Comparison of ENCODE assay signal across 27 mouse cellular contexts in the genomic region with DNA sequence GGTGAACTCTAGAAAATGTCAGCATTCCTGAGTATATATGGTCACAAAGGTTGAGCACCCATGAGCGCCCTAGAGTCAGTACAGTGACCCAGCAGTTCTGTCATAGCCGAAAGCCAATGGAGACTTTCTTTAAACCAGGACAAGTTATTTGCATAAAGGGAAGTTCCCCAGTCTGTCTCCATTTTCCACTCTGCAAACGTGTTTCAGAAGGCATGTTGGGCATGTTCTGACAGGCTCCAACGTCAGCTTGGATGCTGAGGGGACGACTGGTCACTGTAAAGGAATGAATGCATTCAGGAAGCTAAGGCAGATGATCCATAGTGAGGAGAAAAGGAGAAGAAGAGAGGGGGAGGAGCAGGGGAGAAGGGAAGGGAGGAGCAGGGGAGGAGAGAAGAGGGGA. TPM values are rescaled to one million over a fixed set of nuclear protein-coding genes. Genes with fewer than 3 reads are reported as not detected.
A peak's percentile ranks its signal among the peaks of the same experiment; 100 is the strongest.
DNase-seq lines count a peak whose midpoint lies in the region.
"Had no signal": no experiment of that assay in that cellular context is flagged by ENCODE, and none has a peak within 500 bp of the region (broad histone marks: within the 10 kb centered on the region; RNA-seq: fewer than 3 reads in every experiment).

No protein-coding gene starts in this region.

- peak; percentile 24 for DNase-seq in urinary bladder, postnatal 14 days (ENCODE audit: low spot score)
- no peak for DNase-seq in urinary bladder, adult 2 months (ENCODE audit: low spot score)
- DNase-seq in NIH3T3 (ENCODE audit: low read depth) = peak; percentile 18
- DNase-seq in forelimb bud, embryonic 11.5 days (ENCODE audit: low read depth, low spot score) = peak; percentile 5
- no peak for DNase-seq in embryo, embryonic 10 days (ENCODE audit: low spot score)
- no peak for DNase-seq in thymus, postnatal 25 days
- DNase-seq: adrenal gland, postnatal 10 days; adrenal gland, postnatal 36 days; cerebellum, adult 18-20 months; cerebellum, adult 9-10 months; cerebellum, postnatal 14 days; forebrain, postnatal 0 days; gastrocnemius, postnatal 25 days; heart, adult 18-20 months; heart, postnatal 10 days; heart, postnatal 36 days; kidney, adult 18-20 months had no signal

RNA-seq across cellular contexts. Expression of a gene that starts 0.7 kb away (rescaled TPM):
- 0.07 and 0.08 TPM in 2 replicates for polyA plus RNA-seq in urinary bladder, adult 2 months (2012; rRNA removed)
- polyA plus RNA-seq: embryonic facial prominence, embryonic 13.5 days; forebrain, embryonic 11.5 days; forebrain, postnatal 0 days; G1E; heart, embryonic 12.5 days; heart, embryonic 15.5 days; hindbrain, embryonic 11.5 days; hindbrain, embryonic 14.5 days; hindbrain, postnatal 0 days; inflammation-experienced regulatory T-cells, adult 6 months; intestine, embryonic 16.5 days had no signal

RNA-seq across cellular contexts. Expression of a gene that starts 58.5 kb away (rescaled TPM):
- polyA plus RNA-seq in urinary bladder, adult 2 months (2012; rRNA removed) = 9.9 and 10.9 TPM in 2 replicates
- polyA plus RNA-seq: G1E; inflammation-experienced regulatory T-cells, adult 6 months had no signal

Comparison
In these comparisons a context has a peak if more than half of its experiments do, and no peak if none do; other contexts are left out.
1. DNase-seq: peak in urinary bladder, postnatal 14 days (single experiment), NIH3T3 (single experiment) and forelimb bud, embryonic 11.5 days (single experiment); none in urinary bladder, adult 2 months (single experiment), embryo, embryonic 10 days (single experiment) and thymus, postnatal 25 days (single experiment).